Mouse (Mus musculus) C2C12 (cell line): Measurements from ENCODE around the gene Akap6.

ENCODE experiments used
- CEBPB ChIP-seq: IDR thresholded peaks from one replicate; pipeline ENCODE4 v1.6.1; 2011; ENCODE audit warnings: low read depth, mild to moderate bottlenecking, control low read depth, moderate library complexity
- CTCF ChIP-seq: IDR thresholded peaks from one replicate; pipeline ENCODE4 v1.5.1; 2011; ENCODE audit not compliant: control insufficient read depth, insufficient read depth, insufficient read length
- FOSL1 ChIP-seq: IDR thresholded peaks from one replicate; pipeline ENCODE4 v1.8.0; 2011; ENCODE audit warnings: mild to moderate bottlenecking, low read length; ENCODE audit not compliant: poor library complexity, insufficient read depth, severe bottlenecking
- MAX ChIP-seq: IDR thresholded peaks from one replicate; pipeline ENCODE4 v1.6.1; 2011; ENCODE audit warnings: mild to moderate bottlenecking, control low read depth
- MYOD1 ChIP-seq: IDR thresholded peaks from one replicate; pipeline ENCODE4 v1.6.1; 2011; ENCODE audit warnings: low read depth; ENCODE audit not compliant: control insufficient read depth, insufficient read length
- MYOG ChIP-seq: IDR thresholded peaks from one replicate; pipeline ENCODE4 v1.6.1; 2011; ENCODE audit not compliant: control insufficient read depth, insufficient read length; ENCODE audit errors: extremely low read depth
- USF1 ChIP-seq: IDR thresholded peaks from one replicate; pipeline ENCODE4 v1.6.1; 2011; ENCODE audit warnings: low read depth, mild to moderate bottlenecking, control low read depth, moderate library complexity

- TF ChIP-seq CTCF (no peak), MAX (no peak), USF1 (no peak), FOSL1 (no peak), CEBPB (no peak), MYOG (no peak), MYOD1 (no peak)
Measured at GRCm38 (mm10) chr12:52856104-52856503, 156.9 kb downstream of the Akap6 start.
